Mouse (Mus musculus) cerebellum, adult 2 months (tissue): ENCODE results near the gene Asic5. TPM values are rescaled to one million over a fixed set of nuclear protein-coding genes. Genes with fewer than 3 reads are reported as not detected.

Experiments used
- DNase-seq, 2 experiments: peaks; one replicate each; pipeline ENCODE4 v3.0.0; 2021
- H3K27ac ChIP-seq: fragments of 200-500 bp; 2 replicates; pipeline ENCODE4 v1.5.1; 2012; ENCODE audit warnings: low read length, control low read depth, inconsistent platforms; ENCODE audit not compliant: insufficient read depth
- H3K27me3 ChIP-seq: fragments of 200-500 bp; 2 replicates; pipeline ENCODE4 v1.6.1; 2012; ENCODE audit warnings: inconsistent platforms, mild to moderate bottlenecking, low read length, moderate library complexity; ENCODE audit not compliant: control insufficient read depth, insufficient read depth
- H3K4me1 ChIP-seq: fragments of 200-500 bp; 2 replicates; pipeline ENCODE4 v1.6.1; 2011; ENCODE audit warnings: low read length; ENCODE audit not compliant: control insufficient read depth, insufficient read depth
- H3K4me3 ChIP-seq: fragments of 200-500 bp; replicated peaks from 2 replicates; pipeline ENCODE3; 2011; ENCODE audit warnings: mild to moderate bottlenecking, low read depth, low read length, control low read depth; ENCODE audit not compliant: insufficient read depth
- CTCF ChIP-seq: fragments of 200-500 bp; IDR thresholded peaks from 2 replicates; pipeline ENCODE4 v1.5.1; 2011; ENCODE audit warnings: low read depth, mild to moderate bottlenecking, control low read depth, low read length, moderate library complexity, borderline replicate concordance; ENCODE audit not compliant: insufficient read depth
- POLR2A ChIP-seq: fragments of 200-500 bp; IDR thresholded peaks from 2 replicates; pipeline ENCODE4 v1.6.1; 2011; ENCODE audit warnings: low read length, control low read depth, borderline replicate concordance; ENCODE audit not compliant: insufficient read depth
- WGBS: fragments of 180-500 bp; shearing (Covaris S2); methylation state at CpG from one replicate; pipeline ENCODE4 v1.1.7; 2018; 5-methylcytosine and 5-hydroxymethylcytosine counted together
- polyA plus RNA-seq: library from polyadenylated mRNA; depleted of rRNA; stranded (reverse); fragments of >200 nt; gene quantifications from 2 replicates; pipeline ENCODE4 v1.2.3, GENCODE M21; 2012

Gene Asic5
- polyA plus RNA-seq, 1 experiment, result not detected

DNA sequence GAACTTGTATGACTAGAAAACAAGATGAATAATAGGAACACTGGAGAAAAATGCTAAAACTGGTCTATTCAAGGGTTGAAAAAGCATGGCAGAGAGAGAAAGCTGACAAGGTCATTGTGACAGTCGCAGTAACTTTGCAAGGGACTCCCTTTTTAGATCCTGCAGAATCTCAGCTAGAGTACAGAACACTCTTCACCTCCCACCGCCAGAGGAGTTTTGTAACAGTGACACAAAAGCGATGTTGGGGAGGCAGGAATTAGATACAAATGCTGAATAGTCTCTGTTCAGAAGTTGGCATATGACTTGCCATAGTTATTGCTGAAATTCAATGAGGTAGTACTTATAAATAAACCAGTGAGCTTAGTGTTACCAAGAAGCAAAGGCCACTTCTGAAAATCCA, 41.0 kb downstream of the Asic5 start:
- DNase-seq, result no peak
- Histone ChIP-seq H3K27me3 (no peaks in the 10 kb centered on the region), H3K27ac (no peak overlapping the region), H3K4me3 (no peak overlapping the region), H3K4me1 (no peaks in the 10 kb centered on the region)
- 85% methylated on average over 3 of the region's 3 CpGs for WGBS
- no peak for TF ChIP-seq CTCF
- no peak for TF ChIP-seq POLR2A

DNA sequence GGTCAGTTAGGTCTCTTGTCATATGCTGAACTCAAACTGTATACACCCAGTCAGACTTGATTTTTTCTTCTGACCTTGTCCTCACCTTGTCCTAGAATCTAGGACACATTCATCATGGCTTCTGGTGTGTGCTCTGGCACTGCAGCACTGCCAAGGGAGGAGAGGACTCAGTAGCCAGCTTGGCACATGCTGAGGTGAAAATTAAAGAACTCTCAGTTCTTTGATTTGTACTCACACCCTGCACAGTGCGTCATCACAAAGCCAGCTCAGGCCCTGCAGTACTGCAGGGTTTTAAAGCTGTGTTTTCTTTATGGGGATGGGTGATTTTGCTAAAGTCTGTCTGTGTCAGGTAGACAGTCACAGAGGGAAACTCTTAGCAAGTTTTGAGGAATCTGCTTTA, 45.2 kb downstream of the Asic5 start:
- DNase-seq, result peak; percentile 26 to 65
- Histone ChIP-seq H3K27me3 (no peaks in the 10 kb centered on the region), H3K4me3 (no peak overlapping the region), H3K4me1 (no peaks in the 10 kb centered on the region), H3K27ac (no peak overlapping the region)
- 11% methylated on average over 1 of the region's 1 CpGs for WGBS
- TF ChIP-seq POLR2A, result no peak

DNA sequence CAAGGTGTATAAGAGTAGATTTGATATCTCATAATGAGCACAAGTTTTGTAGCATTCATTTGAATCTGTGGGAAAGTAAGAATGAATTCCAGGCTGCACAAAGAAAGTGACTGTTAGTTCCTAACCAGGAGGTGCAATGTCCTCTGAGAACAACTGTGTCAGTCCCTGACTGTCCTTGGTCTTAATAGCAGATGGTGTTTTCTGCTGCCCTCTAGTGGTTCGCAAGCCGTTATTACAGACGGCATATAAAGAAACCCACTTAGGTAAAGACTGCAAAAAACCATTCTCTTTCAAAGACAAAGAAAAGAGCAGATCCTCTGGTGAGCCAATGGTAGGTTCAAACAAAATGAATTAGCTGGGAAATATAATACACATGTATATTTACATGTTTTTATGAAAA, 47.1 kb downstream of the Asic5 start:
- Histone ChIP-seq H3K27me3 (no peaks in the 10 kb centered on the region), H3K4me3 (no peak overlapping the region), H3K4me1 (no peaks in the 10 kb centered on the region), H3K27ac (no peak overlapping the region)
- peak in 1 of 2 experiments; percentile 63 for DNase-seq
- TF ChIP-seq CTCF (peak; percentile 67), POLR2A (no peak)
- WGBS, result 2% methylated on average over 3 of the region's 3 CpGs

DNA sequence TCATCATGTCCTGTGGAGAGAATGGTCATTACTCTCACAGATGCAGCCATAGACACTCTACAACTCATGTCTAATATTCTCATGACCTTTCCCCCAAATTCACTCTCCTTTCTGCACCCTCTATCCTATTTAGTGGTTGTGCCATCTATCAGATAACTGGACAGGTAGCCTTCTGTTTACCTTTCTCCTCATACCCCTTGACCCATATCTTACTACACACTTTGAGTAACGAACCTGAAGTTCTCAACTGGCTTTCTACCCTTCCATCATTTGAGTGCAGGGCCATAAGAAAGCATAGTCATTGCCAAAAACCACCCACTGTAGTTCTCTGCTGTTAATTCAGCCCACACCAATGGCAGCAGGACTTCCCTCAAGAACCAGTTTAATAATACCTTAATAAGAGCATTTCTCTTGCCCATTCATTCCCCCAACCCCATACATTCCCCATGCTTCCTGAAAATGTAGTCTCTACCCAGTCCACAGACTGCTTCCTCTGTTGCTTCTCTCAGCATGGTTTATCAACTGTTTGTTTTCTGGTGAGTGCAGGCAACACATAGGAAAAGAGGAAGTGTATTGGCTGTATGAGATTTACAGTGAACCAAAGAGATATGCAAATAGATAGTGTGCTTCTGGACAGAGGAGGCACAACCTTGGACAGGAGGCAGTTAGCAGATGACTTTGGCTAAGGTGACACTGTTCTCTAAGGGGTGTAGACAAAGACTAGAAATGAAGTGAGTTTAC, 48.1 kb downstream of the Asic5 start:
- TF ChIP-seq POLR2A (no peak), CTCF (no peak)
- no peak for DNase-seq
- Histone ChIP-seq H3K4me3 (no peak overlapping the region), H3K27ac (no peak overlapping the region), H3K4me1 (no peaks in the 10 kb centered on the region), H3K27me3 (no peaks in the 10 kb centered on the region)
- WGBS, result 88% methylated on average over 1 of the region's 1 CpGs

DNA sequence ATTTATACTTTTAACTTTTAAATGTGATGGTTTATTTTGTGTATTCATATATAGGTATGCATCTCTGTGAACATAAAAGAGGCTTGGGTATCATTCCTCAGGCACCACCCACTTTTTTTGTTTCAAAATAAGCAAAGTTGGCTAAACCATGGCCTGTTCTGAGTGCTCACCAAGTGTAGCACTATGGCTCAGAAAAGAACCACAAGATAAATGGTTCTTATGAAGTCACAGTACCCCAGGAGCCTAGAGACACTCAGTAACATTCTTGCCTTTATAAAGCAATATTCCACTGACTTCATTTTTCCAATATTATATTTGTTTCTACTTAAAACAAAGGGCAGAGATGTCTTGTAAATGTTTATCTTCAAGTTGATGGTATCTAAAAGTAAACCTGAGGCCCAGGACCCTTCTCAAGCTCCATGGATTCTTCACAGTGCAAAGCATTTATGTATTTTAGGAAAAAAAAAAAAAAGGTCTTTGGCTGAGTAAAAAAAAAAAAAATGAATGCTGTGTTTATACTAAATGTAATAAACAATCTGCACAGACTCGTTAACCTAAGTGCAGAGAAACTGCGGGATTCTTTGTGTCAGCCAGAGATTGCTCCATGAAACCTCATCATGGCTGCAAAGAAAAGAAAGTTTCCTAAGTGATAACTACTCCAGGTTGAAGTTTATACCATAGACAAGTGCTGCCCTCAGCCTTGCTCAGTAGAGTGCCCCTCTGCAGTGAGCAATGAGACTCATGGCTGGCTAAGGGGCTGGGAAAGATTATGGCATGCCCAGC, 54.4 kb downstream of the Asic5 start:
- TF ChIP-seq CTCF, result no peak
- DNase-seq, result no peak
- 97% methylated on average over 2 of the region's 2 CpGs for WGBS

DNA sequence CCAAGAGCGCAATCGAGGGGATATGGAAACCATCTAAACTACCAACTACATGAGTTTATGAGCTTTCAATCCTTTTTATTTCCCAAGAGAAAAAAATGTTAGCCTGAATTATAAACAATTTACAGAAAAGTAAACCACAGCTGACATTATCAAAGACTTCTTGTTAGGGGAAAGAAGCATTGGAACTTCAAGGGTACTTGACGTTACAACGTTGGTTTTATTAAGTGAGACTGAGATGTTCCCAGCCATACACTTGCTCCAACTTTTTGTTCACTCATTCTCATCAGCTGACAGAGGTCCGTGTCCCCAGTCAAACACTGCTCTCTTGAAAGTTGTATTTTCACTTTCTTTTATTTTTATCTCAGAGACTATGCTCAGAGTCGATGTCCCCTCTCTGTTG, 61.6 kb downstream of the Asic5 start:
- no peak overlapping the region for H3K4me3 ChIP-seq
- H3K4me1 ChIP-seq, result no peaks in the 10 kb centered on the region
- no peak overlapping the region for H3K27ac ChIP-seq
- H3K27me3 ChIP-seq, result no peaks in the 10 kb centered on the region
- DNase-seq, result no peak
- 92% methylated on average over 6 of the region's 6 CpGs for WGBS
- TF ChIP-seq CTCF (no peak), POLR2A (no peak)

More for the DNA sequence above, 54.4 kb downstream of the Asic5 start:
- Histone ChIP-seq H3K4me3 (no peak overlapping the region), H3K27ac (no peak overlapping the region), H3K27me3 (no peaks in the 10 kb centered on the region), H3K4me1 (no peaks in the 10 kb centered on the region)

DNA sequence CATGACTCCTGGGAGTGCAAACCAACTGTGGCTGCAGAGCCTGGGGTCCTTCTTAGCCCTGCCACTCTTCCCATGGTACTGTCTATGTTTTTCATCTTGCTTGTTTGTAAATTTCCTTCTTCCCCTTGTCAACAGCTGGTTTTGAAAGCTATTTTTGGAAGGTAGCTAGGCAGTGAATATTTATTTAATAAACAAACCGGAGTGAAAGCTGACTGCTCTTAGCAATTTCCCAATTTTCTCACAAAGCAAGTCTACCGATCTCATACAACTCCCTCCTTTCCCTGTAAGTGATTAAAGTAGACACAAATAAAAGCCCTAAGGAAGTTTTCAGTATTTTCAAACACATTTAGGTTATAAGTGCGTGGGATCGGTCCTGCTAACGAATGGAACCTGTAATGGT, 62.8 kb downstream of the Asic5 start:
- Histone ChIP-seq H3K27ac (no peak overlapping the region), H3K27me3 (no peaks in the 10 kb centered on the region), H3K4me3 (no peak overlapping the region), H3K4me1 (no peaks in the 10 kb centered on the region)
- no peak for TF ChIP-seq CTCF
- no peak for TF ChIP-seq POLR2A
- DNase-seq, result no peak
- 94% methylated on average over 5 of the region's 5 CpGs for WGBS

DNA sequence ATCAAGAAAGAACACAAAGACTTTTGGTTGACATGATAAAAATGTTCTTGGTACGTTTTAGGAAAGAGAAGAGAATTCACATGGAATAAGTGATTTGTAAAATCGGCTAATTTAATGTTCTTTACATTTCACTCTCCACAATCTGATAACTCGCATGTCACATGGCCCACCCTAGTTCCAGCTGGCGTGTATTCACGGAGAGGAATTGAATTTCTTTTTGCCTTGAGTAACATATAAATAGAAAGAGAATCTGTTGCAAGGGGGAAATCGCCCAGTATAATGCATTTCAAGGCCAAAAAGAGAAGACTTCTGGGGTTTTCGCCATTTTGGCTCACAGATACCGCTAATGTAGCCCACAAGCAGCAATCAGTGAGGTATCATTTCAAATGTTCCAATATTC, 64.0 kb downstream of the Asic5 start:
- 92% methylated on average over 8 of the region's 8 CpGs for WGBS
- Histone ChIP-seq H3K4me3 (no peak overlapping the region), H3K4me1 (no peaks in the 10 kb centered on the region), H3K27me3 (no peaks in the 10 kb centered on the region), H3K27ac (no peak overlapping the region)
- no peak for TF ChIP-seq CTCF
- no peak for TF ChIP-seq POLR2A
- no peak for DNase-seq
